Comparison of ENCODE assay signal across 8 mouse cellular contexts in genomic region chr13:66807661-66808060, GRCm38 (mm10).
DNase-seq lines count a peak whose midpoint lies in the region; ATAC-seq and TF ChIP-seq lines count a peak whose summit lies in the region.
"Not testable (repeated sequence)": the region's sequence is repeated elsewhere in the genome, so short reads cannot be mapped to it uniquely, and the experiment has no call there.

No protein-coding gene starts in this region.

- H3K9ac ChIP-seq in intestine, postnatal 0 days (ENCODE audit: low read depth, low read length); liver, embryonic 13.5 days; neural tube, embryonic 13.5 days: not testable (repeated sequence)

- DNase-seq in adrenal gland, postnatal 10 days = peak; percentile 2
- not testable (repeated sequence) for DNase-seq in heart, embryonic 10.5 days (ENCODE audit: low spot score); hindbrain, embryonic 10.5 days (ENCODE audit: low spot score); liver, embryonic 13.5 days
- peak; percentile 6 for DNase-seq in thymus, postnatal 4 days

- H3K4me1 ChIP-seq in E14TG2a.4 (replicated peaks; ENCODE audit: low read depth, low read length); heart, embryonic 10.5 days; hindbrain, embryonic 10.5 days (replicated peaks); intestine, postnatal 0 days (replicated peaks; ENCODE audit: control insufficient read depth, insufficient read depth, low read length); liver, embryonic 13.5 days (replicated peaks); neural tube, embryonic 13.5 days (replicated peaks): not testable (repeated sequence)

- H3K4me3 ChIP-seq in E14TG2a.4 (replicated peaks; ENCODE audit: low read length) = peak overlapping the region; percentile 73
- peak overlapping the region; percentile 42 for H3K4me3 ChIP-seq in heart, embryonic 10.5 days
- peak overlapping the region; percentile 31; the same call in 1 of the 2 replicates for H3K4me3 ChIP-seq in hindbrain, embryonic 10.5 days
- H3K4me3 ChIP-seq in intestine, postnatal 0 days (ENCODE audit: low read depth, low read length) = peak overlapping the region; percentile 14; the same call in 1 of the 2 replicates
- H3K4me3 ChIP-seq in liver, embryonic 13.5 days (replicated peaks) = not testable (repeated sequence)
- H3K4me3 ChIP-seq in neural tube, embryonic 13.5 days = peak overlapping the region; percentile 16; the same call in 1 of the 2 replicates

- 7% methylated on average over 29 of the region's 30 CpGs for WGBS in heart, embryonic 10.5 days
- 6% methylated on average over 30 of the region's 30 CpGs for WGBS in hindbrain, embryonic 10.5 days
- WGBS in intestine, postnatal 0 days = 4% methylated on average over 27 of the region's 30 CpGs
- 8% methylated on average over 29 of the region's 30 CpGs for WGBS in liver, embryonic 13.5 days (ENCODE audit: insufficient replicate concordance)
- 5% methylated on average over 25 of the region's 30 CpGs for WGBS in neural tube, embryonic 13.5 days

- not testable (repeated sequence) for H3K27me3 ChIP-seq in E14TG2a.4 (ENCODE audit: insufficient read depth, low read length); heart, embryonic 10.5 days (ENCODE audit: insufficient read depth, poor library complexity, severe bottlenecking); hindbrain, embryonic 10.5 days (ENCODE audit: insufficient read depth, poor library complexity, severe bottlenecking); intestine, postnatal 0 days (replicated peaks; ENCODE audit: control insufficient read depth, insufficient read depth, low read length); liver, embryonic 13.5 days; neural tube, embryonic 13.5 days

- H3K4me2 ChIP-seq in intestine, postnatal 0 days (replicated peaks; ENCODE audit: low read depth) = peak overlapping the region; percentile 54
- H3K4me2 ChIP-seq in liver, embryonic 13.5 days = peak overlapping the region; percentile 28
- H3K4me2 ChIP-seq in neural tube, embryonic 13.5 days = peak overlapping the region; percentile 37

- not testable (repeated sequence) for ATAC-seq in intestine, postnatal 0 days; liver, embryonic 13.5 days (ENCODE audit: low read depth); neural tube, embryonic 13.5 days (ENCODE audit: low read depth)

- H3K9me3 ChIP-seq in E14TG2a.4 (ENCODE audit: low read length); heart, embryonic 10.5 days; intestine, postnatal 0 days (ENCODE audit: control insufficient read depth); liver, embryonic 13.5 days (replicated peaks); neural tube, embryonic 13.5 days: not testable (repeated sequence)
- H3K9me3 ChIP-seq in hindbrain, embryonic 10.5 days = peaks cover 11% of the 10 kb centered on the region

- not testable (repeated sequence) for H3K36me3 ChIP-seq in E14TG2a.4 (ENCODE audit: insufficient read depth, low read length); heart, embryonic 10.5 days; hindbrain, embryonic 10.5 days; intestine, postnatal 0 days (ENCODE audit: control insufficient read depth, insufficient read depth); liver, embryonic 13.5 days; neural tube, embryonic 13.5 days

- TF ChIP-seq CTCF in E14TG2a.4 (conservative IDR thresholded peaks at IDR 0.05; ENCODE audit: low read length); intestine, postnatal 0 days (IDR thresholded peaks at IDR 0.05; ENCODE audit: low read depth): not testable (repeated sequence)

- not testable (repeated sequence) for H3K27ac ChIP-seq in heart, embryonic 10.5 days; hindbrain, embryonic 10.5 days; intestine, postnatal 0 days (ENCODE audit: low read depth, low read length); liver, embryonic 13.5 days; neural tube, embryonic 13.5 days (replicated peaks)
